Mouse (Mus musculus) embryonic facial prominence, embryonic 10.5 days (tissue): Measurements from ENCODE around the gene Vmn2r2. TPM values are rescaled to one million over a fixed set of nuclear protein-coding genes. Genes with fewer than 3 reads are reported as not detected.

ENCODE experiments used
- DNase-seq: peaks from one replicate; pipeline ENCODE4 v3.0.0-alpha.2; 2017; ENCODE audit warnings: low spot score
- H3K27ac ChIP-seq: fragments of 300-500 bp; sonication (generic); replicated peaks from 2 replicates; pipeline ENCODE4 v1.5.1; 2016; ENCODE audit warnings: mild to moderate bottlenecking
- H3K27me3 ChIP-seq: fragments of 300-500 bp; sonication (generic); replicated peaks from 2 replicates; pipeline ENCODE4 v1.6.1; 2016; ENCODE audit warnings: low read depth, mild to moderate bottlenecking; ENCODE audit not compliant: poor library complexity, severe bottlenecking
- H3K36me3 ChIP-seq: fragments of 300-500 bp; sonication (generic); replicated peaks from 2 replicates; pipeline ENCODE4 v1.6.1; 2016; ENCODE audit warnings: mild to moderate bottlenecking, moderate library complexity
- H3K4me1 ChIP-seq: fragments of 300-500 bp; sonication (generic); 2 replicates; pipeline ENCODE4 v1.6.1; 2016
- H3K4me3 ChIP-seq: fragments of 300-500 bp; sonication (generic); 2 replicates; pipeline ENCODE4 v1.5.1; 2016; ENCODE audit warnings: mild to moderate bottlenecking, moderate library complexity
- H3K9me3 ChIP-seq: fragments of 300-500 bp; sonication (generic); 2 replicates; pipeline ENCODE4 v1.6.1; 2016; ENCODE audit warnings: mild to moderate bottlenecking
- WGBS: fragments of 180-500 bp; shearing (Covaris S2); methylation state at CpG from one replicate; pipeline ENCODE4 v1.1.7; 2016; 5-methylcytosine and 5-hydroxymethylcytosine counted together
- polyA plus RNA-seq: library from polyadenylated mRNA; unstranded; fragments of >200 nt; fragmentation: Nextera tagmentation; extraction: Ambion mirVana; gene quantifications from 2 replicates; pipeline ENCODE4 v1.2.1, GENCODE M21; 2016

Vmn2r2 gene
- polyA plus RNA-seq, result 0.09 TPM in 1 of 2 replicates, not detected in the other

DNA sequence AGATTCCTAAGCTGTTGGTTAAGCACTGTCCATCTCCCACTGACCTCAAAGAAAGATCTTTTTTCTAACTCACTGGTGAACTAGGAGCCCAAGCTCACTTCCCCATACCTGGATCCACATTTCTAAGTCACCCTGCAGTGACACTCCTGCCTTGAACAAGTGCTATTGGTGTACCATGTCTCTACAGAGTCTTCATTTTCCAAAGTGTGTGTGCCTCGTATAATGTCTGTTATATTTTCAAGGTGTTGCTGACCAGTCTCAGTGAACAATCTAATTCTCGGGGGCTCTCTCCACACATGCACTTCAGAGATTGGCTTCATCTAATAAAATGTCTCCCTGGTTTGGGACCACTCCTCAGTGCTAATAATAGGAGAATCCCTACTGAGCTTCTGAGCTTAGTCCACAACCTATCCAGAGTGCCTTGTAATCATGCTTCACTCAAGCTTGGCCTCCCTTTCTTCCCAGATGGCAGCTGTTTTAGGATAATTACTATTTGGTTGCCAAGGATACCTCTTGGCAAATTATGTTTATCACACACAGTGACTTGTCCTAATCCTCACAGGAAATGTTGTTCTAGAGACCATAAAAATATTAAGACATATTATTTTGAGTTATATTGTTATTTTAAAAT is at the start of gene Vmn2r2:
TSS of gene Vmn2r2 (minus strand) at position 51 of the 631 bp plus-strand sequence.
- no peaks in the 10 kb centered on the region for H3K36me3 ChIP-seq
- no peaks in the 10 kb centered on the region for H3K27me3 ChIP-seq
- no peak within 1 kb of the TSS for H3K4me3 ChIP-seq
- H3K9me3 ChIP-seq, result no peaks in the 10 kb centered on the region
- 88% methylated on average over 2 of the region's 2 CpGs for WGBS
- H3K4me1 ChIP-seq, result no peaks in the 10 kb centered on the region
- no peak for DNase-seq
- no peak within 1 kb of the TSS for H3K27ac ChIP-seq

DNA sequence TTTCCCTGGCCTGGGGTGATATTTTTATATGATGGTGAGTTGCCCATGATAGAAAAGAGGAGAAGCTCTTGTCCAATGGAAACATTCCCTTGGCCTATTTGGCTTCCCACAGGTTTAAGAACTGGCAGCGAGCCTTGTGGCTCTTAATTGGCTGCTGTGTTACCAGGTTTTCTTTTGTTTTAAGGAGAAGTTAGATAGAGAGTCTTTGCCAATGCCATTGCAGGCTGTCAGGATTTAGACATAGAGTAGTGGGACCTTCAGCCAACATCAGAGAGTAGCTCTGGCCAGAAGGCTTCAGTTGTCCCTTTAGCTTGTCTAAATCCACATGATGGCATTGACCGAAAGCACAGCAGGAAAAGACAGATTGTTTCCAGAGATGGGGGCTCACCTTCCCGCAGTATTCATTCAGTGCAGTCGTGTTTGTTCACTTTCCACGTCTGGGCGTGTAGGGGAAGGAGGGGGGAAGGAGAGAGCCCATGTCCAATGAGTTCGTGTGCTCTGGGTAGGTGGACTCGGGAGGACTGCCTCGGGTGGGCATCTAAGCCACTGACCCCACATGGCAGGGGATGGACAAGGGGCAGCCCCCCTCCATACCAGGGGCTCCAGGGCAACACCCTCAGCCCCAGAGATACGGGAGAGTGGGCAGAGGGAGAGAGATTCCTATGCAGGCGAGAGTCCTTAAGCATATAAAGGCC is 28.2 kb downstream of the Vmn2r2 start:
- Histone ChIP-seq H3K4me3 (no peak overlapping the region), H3K36me3 (no peaks in the 10 kb centered on the region), H3K27me3 (no peaks in the 10 kb centered on the region), H3K4me1 (no peaks in the 10 kb centered on the region), H3K27ac (no peak overlapping the region), H3K9me3 (no peaks in the 10 kb centered on the region)
- WGBS, result 88% methylated on average over 11 of the region's 11 CpGs
- DNase-seq, result no peak

DNA sequence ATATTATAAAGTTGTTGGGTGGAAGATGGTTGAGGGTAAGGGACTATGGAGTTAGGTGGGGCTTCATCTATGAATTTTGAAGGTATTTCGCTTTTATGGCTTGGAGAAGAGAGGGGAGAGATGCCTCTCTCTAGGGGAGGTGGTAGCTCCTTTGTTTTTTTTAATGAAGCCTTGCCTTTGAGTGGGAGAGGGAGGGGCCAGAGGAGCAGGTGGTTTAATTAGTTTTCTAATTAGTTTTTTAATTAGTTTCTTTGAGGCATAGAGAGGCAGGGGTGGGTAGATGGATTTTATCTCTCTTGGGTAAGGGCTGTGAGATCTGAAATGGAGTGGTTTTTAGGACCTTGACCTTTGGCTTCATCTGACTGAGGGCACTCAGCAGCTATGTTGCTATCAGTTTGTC is 29.0 kb downstream of the Vmn2r2 start:
- Histone ChIP-seq H3K9me3 (no peaks in the 10 kb centered on the region), H3K27me3 (no peaks in the 10 kb centered on the region), H3K36me3 (no peaks in the 10 kb centered on the region), H3K27ac (no peak overlapping the region), H3K4me3 (no peak overlapping the region), H3K4me1 (no peaks in the 10 kb centered on the region)
- DNase-seq, result no peak
- 77% methylated on average over 1 of the region's 1 CpGs for WGBS

DNA sequence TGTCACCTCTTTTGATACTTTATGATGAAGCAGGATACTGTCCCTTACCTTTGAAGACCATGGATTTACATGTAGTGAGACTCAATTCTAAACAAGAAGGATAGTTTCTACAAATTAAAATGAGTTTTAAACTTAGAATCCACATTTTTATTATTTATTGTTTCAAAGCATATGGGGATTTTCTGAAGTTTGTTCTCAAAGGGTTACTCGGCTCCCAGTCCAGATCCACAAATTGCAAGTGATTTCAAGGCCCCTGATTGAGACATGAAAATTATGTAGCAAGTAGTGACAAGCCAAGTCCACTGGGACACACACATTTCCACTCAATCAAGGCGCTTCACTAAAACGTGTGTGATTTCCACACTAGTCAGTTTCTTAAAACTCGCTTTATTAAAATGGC is 60.5 kb downstream of the Vmn2r2 start, which contains the start of gene Vmn2r1:
TSS of gene Vmn2r1 (plus strand) at position 301 of the 400 bp plus-strand sequence.
- 85% methylated on average over 4 of the region's 4 CpGs for WGBS
- no peaks in the 10 kb centered on the region for H3K9me3 ChIP-seq
- no peaks in the 10 kb centered on the region for H3K4me1 ChIP-seq
- H3K27ac ChIP-seq, result no peak within 1 kb of the TSS
- DNase-seq, result no peak
- H3K36me3 ChIP-seq, result no peaks in the 10 kb centered on the region
- H3K4me3 ChIP-seq, result no peak within 1 kb of the TSS
- no peaks in the 10 kb centered on the region for H3K27me3 ChIP-seq

Other genes starting within 250 kb of the Vmn2r2 start
- gene Plch1, start 242.5 kb downstream of the Vmn2r2 start, polyA plus RNA-seq, result 10.5 and 19.0 TPM in 2 replicates
- 2.0 and 2.9 TPM in 2 replicates for gene E130311K13Rik, start 212.5 kb downstream of the Vmn2r2 start, polyA plus RNA-seq
- 11.3 and 12.8 TPM in 2 replicates for gene Slc33a1, start 177.2 kb downstream of the Vmn2r2 start, polyA plus RNA-seq
- 78.5 and 81.6 TPM in 2 replicates for gene Gmps, start 165.8 kb downstream of the Vmn2r2 start, polyA plus RNA-seq
- gene Vmn2r1, start 60.4 kb downstream of the Vmn2r2 start, polyA plus RNA-seq, result 0.03 and 0.05 TPM in 2 replicates
- gene Vmn2r3, start 147.8 kb upstream of the Vmn2r2 start, polyA plus RNA-seq, result not detected in 2 replicates